Mouse (Mus musculus) cerebellum, postnatal 36 days (tissue): ENCODE data around the gene Paxbp1.

Experiments
- DNase-seq, 2 experiments: peaks; one replicate each; pipeline ENCODE4 v3.0.0; 2021 to 2022; ENCODE audit warnings: mixed read lengths in 2 of 2

Paxbp1 gene

DNA sequence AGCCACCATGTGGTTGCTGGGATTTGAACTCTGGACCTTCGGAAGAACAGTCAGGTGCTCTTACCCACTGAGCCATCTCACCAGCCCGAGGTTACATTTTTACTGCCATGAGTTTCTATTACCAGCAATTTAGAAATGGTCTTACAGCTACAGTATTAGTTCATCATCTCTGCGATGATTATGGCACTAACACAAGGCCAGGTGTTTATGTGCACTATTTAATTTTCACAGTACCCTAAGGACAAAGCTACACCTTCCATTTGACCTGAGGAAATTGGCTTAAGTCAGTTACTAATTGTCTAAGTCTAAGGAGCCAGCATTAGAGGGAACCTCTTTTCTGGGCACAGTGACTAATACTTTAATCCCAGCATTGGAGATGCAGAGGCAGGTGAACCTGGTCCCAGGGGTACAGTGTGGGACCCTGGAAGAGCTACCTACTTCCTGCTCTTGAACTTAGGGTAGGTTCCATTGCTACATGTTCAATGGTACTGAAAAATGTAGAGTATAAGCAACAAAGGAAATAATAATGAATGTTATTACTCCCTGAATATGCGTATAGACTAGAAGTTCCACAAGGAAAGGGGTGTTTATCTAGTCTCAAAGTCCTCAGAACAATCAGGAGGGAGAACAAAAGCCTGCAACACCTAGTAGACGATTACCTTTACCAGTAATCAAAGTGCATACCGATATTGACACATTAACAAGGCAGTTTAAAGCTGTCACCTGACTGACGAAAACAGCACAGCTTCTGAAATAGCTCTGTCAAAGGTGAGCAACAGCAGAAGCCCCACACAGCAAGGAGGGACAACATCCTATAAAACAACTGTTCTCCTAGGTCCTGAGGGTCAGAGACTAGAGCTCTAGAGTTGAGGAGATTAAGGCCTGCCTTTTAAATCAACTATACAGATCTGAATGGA, 47.8 kb downstream of the Paxbp1 start:
- no peak for DNase-seq

- no peak for DNase-seq
Observed at GRCm38 (mm10) chr16:90995498-90995897, 48.8 kb downstream of the Paxbp1 start.

GRCm38 (mm10) chr16:90995023-90995422, 49.3 kb downstream of the Paxbp1 start:
- peak in 1 of 2 experiments; percentile 16 for DNase-seq

DNA sequence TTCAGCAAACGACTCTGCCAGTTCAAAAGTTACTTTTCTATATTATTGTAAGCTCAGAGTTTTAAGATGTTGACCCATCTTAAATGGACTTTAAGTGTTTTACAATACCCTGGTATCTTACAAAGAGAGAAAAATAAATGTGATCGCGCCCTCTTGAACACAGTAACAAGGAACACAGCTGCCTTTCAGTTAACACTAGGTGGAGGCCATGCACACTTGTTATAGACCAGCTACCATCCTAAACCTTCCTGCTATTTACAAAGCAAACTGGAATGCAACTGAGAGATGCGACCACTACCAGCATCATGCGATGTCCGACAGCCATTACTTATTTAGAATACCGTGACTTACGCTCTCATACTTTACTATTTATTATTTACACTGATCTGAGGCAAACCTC, 55.2 kb downstream of the Paxbp1 start:
- DNase-seq = no peak

DNA sequence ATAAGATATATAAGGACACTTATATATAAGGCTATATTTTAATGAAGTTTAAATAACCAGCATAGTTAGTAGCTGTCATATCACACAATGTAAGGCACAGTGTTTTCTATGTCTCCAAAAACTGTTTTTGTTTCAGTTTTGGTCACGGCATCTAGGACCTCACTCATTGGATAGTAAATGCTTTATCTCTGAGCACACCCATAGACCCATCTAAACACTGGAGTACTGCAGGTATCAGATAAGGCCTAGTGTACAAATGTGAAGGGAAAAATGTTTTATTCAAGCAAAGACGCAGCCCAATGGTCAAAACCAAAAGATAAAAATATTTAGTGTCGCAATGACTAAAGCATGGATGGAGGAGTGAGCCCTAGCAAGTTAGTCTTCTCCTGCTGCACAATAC, 55.7 kb downstream of the Paxbp1 start:
- no peak for DNase-seq

GRCm38 (mm10) chr16:90988039-90988438, 56.3 kb downstream of the Paxbp1 start:
- no peak for DNase-seq

DNA sequence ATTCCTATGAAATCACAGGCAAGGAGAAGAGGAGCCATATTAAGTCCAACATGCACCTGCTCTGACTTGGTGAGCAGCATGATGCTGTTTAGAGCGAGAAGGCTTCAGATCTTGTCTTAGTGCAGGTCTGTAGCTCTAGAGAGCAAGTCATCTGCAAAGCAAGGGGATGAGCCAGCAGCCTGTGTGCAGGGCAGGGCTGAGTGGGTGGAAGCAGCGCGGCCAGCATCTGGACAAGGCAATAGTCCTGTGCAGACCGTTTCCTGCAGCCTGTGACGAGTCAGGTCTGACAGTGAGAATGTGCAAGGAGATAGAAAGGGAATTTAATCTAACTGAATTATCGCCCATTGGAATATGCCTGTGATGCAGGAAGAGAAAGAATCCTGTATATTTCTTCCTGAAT, 73.3 kb downstream of the Paxbp1 start:
- DNase-seq = no peak

- no peak for DNase-seq
Observed at GRCm38 (mm10) chr16:90966241-90966640, 78.1 kb downstream of the Paxbp1 start.

GRCm38 (mm10) chr16:90964302-90964701, 80.0 kb downstream of the Paxbp1 start:
- DNase-seq = no peak
